Mouse (Mus musculus): ENCODE data around the gene Gatd1.

- TF ChIP-seq GATA1 (IDR thresholded peaks at IDR 0.05; ENCODE audit: borderline replicate concordance, low read length): no peak
- no peak for TF ChIP-seq FLI1 (IDR thresholded peaks at IDR 0.05; ENCODE audit: low read length)
Measured at GRCm38 (mm10) chr7:141442199-141442598, 28.3 kb upstream of the Gatd1 start.
